Mouse (Mus musculus) spleen, adult 10 weeks (tissue): ENCODE results near the gene Slc13a5. TPM values are rescaled to one million over a fixed set of nuclear protein-coding genes. Genes with fewer than 3 reads are reported as not detected.

Experiments
- polyA plus RNA-seq: library from polyadenylated mRNA; stranded (reverse); fragments of 350-450 nt; fragmentation: Illumina TruSeq; extraction: RNeasy Lipid Tissue Mini Kit (QIAGEN cat#74804); gene quantifications from one replicate; pipeline ENCODE4 v1.2.3, GENCODE M21; 2015; ENCODE audit warnings: low replicate concordance; ENCODE audit not compliant: insufficient read depth

Slc13a5 gene
- not detected for polyA plus RNA-seq

GRCm38 (mm10) chr11:72266960-72267560 is at the start of gene Slc13a5:
Gene Slc13a5, minus strand, starts transcription at chr11:72267222.

DNA sequence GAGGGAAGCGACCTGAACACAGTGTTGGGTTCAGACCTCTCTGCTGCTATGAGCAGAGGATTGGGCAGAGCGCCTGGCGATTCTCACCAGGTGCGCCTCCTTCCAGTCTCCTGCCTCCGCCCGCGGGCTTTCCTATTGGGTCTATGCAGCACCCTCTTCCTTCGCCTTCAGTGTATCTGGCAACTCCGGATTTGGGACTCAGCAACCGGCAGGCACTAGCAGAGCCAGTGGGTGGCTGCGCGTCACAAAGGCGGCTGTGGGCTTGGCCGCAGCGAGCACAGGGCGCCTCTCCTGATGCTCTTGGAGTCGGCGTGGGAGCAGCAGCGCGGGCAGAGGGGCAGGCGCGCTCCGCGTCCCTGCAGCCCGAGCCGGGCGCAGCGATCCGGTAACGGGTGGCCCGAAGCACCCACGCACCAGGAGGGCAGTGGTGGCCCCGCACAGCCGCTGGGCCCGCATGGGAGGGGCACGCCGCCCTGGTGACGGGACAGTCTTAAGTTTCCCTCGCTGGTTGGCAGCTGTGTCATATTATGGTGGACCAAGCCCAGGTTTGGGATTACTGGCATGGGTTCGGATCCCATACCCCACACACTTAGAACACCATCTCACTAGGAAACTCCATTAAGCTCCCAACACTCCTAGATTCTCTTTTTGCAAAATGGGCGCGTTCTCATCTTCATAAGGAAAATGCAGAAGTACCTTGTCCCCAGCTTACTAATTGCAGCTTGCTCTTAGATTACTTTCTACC is 47.3 kb upstream of the Slc13a5 start, which contains the start of gene Fbxo39:
Fbxo39 (plus strand) TSS at position 294 of the 745 bp plus-strand sequence.

DNA sequence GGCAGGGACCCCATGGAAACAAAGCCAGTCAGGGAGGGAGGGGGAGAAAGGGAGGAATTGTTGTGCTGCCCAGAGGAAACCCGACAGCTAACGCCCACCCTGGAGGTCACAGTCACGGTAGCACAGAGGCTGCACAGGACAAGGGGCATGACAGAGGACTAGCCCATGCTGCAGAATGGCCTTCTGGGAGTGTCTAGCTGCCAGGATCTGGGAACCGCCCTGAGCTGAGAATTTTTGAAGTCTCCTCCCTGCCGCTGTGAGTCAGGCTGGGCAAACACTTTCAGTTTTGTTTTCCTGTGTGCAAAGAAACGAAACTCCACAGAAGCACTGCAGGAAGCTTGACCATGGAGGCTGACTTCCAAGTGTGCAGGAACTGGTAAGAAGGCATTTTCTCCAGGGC is 34.3 kb upstream of the Slc13a5 start, which contains the start of gene Xaf1:
Xaf1 (plus strand) TSS at position 296 of the 400 bp plus-strand sequence.

DNA sequence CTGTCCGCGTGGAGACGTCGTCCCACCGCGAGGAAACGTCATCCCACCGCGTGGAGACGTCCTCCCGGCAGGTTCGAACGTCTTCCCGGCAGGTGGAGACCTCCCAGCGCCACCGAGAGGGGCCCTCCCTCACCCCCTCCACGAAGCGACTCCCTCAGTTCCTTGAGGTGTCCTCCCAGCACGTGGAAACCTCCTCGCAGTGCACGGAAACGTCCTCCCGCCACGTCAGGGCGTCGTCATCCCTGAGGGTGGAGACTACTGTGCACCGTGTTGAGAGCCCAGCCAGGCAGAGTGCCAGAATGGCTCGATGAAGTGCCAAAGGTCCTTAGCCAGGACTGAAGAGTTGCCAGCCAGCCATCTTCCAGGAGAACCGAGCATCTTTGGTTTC is 51.6 kb downstream of the Slc13a5 start, which contains the start of gene Med31:
Med31 (minus strand) TSS at position 183 of the 388 bp plus-strand sequence.

DNA sequence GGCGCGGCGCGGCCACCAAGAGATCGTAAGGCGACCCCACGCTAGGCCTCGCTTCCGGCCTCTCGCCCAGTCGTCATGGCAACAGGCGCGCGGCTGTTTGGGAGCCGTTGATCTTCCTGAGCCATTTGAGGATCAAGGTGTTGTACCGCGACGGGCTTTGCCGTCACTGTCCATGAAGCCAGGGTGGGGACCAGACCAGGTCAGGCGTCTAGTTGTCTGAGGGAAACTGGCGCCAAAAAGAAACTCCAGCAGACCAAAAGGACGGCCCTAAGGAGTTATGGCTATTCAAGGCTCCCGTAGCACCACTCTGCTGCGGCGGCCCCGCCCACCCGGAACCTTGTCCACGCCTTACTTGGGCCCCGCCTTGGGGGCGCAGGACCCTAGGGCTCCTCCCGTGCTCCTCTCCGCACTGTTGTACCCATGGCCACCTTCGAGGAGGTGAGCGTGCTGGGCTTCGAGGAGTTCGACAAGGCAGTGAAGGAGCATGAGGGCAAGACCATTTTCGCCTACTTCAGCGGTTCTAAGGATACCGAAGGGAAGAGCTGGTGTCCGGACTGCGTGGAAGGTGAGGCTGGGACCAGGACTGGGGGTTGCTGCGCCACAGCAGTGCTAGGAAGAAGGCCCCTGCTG is 59.7 kb downstream of the Slc13a5 start, which contains the start of the genes 4933427D14Rik and Txndc17:
4933427D14Rik (minus strand) TSS at position 256 of the 630 bp plus-strand sequence.
Txndc17 (plus strand) TSS at position 344 of the 630 bp plus-strand sequence.

GRCm38 (mm10) chr11:72206341-72207203 is 60.5 kb downstream of the Slc13a5 start, which contains the start of gene Gm43951:
Gene Gm43951, minus strand, starts transcription at chr11:72206840.

Other genes with a start within 250 kb of the Slc13a5 start
- not detected for gene Aipl1, start 229.7 kb downstream of the Slc13a5 start, polyA plus RNA-seq
- 3.0 TPM for gene Pimreg, start 225.2 kb downstream of the Slc13a5 start, polyA plus RNA-seq
- gene Pitpnm3, start 131.4 kb downstream of the Slc13a5 start, polyA plus RNA-seq = 3.2 TPM
- gene Gm43951, start 60.4 kb downstream of the Slc13a5 start, polyA plus RNA-seq = 0.30 TPM
- 15.0 TPM for gene 4933427D14Rik, start 59.8 kb downstream of the Slc13a5 start, polyA plus RNA-seq
- gene Txndc17, start 59.7 kb downstream of the Slc13a5 start, polyA plus RNA-seq = 95.6 TPM
- 10.8 TPM for gene Med31, start 51.6 kb downstream of the Slc13a5 start, polyA plus RNA-seq
- gene Xaf1, start 34.4 kb upstream of the Slc13a5 start, polyA plus RNA-seq = 77.7 TPM
- 0.18 TPM for gene Fbxo39, start 47.2 kb upstream of the Slc13a5 start, polyA plus RNA-seq
- gene Tekt1, start 95.2 kb upstream of the Slc13a5 start, polyA plus RNA-seq = not detected
- 0.36 TPM for gene Smtnl2, start 144.5 kb upstream of the Slc13a5 start, polyA plus RNA-seq
- not detected for gene Ggt6, start 168.3 kb upstream of the Slc13a5 start, polyA plus RNA-seq
- gene Mybbp1a, start 174.1 kb upstream of the Slc13a5 start, polyA plus RNA-seq = 98.0 TPM
- 21.6 TPM for gene Spns2, start 222.7 kb upstream of the Slc13a5 start, polyA plus RNA-seq